Mouse (Mus musculus): Measurements from ENCODE around the gene Ptchd4. TPM values are rescaled to one million over a fixed set of nuclear protein-coding genes. Genes with fewer than 3 reads are reported as not detected.

Ptchd4 gene
- not detected for polyA plus RNA-seq (2017; shearing (Covaris generic))

DNA sequence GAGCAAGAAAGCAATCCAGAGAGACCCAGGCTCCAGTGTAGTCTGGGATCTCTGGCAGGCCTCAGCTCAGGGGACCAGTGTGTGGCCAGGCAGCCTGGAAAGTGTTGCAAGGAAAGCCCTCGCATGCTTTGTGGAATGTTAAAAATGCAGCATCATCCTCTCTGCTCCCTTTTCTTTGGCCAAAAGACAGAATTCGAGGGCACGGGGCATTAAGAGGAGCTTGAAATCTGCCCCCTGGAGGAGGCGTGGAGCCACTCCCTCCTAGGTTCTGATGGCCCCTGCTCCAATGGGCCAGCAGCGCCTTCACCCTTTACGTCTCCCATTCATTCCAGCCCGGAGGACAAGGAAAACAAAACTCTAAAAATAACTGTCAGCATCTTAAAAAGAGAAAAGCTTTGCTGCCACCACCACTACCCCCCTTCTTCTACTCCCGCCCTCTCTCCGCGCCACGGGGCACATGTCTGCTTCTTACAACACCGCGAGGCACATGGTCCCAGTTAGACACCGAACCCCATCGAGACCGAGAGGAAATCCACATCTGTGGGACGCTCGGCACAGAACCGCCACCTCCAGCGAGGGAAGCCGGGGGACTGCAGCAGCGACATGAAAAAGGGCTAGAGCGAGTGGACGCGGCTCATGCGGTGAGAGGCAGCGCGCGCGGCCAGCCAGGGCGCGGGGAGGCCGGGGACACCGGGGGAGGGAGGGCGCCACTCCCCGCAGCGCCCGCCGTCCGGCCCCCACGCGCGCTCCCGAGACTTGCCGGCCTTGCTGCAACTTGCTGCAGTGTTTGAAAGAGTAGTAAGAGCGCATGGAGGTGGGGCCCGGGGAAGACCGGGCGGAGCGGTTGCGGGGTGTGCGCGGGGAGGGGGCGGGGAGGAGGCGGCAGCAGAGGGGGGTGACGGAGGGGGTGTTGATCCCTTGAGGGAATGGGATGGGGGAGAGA, at the start of gene Ptchd4:
Gene Ptchd4 (plus strand): TSS at position 279 of the 943 bp plus-strand sequence.
- ATAC-seq, result no peak

DNA sequence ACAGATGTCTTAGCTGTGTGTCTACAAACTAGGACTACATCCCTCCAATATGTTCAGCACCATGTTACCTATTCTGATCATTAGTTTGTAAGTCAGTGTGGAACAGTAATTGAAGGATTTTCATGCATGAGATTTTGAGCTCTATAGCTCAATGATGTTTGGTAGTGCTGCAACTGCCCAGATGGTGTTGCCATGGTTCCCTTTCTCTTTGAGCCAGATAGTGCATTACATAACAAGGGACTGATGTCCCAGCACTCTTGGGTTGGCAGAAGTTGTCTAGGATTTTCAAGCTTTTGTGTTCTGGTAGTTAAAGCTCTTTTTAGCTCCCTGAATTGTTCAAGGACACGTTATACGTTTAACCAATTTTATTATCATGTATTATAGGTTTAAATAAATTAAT, 38.9 kb upstream of the Ptchd4 start:
- no peak for ATAC-seq

GRCm38 (mm10) chr17:42284391-42284790, 31.4 kb upstream of the Ptchd4 start:
- ATAC-seq, result no peak

GRCm38 (mm10) chr17:42286255-42286654, 29.5 kb upstream of the Ptchd4 start:
- ATAC-seq, result no peak

DNA sequence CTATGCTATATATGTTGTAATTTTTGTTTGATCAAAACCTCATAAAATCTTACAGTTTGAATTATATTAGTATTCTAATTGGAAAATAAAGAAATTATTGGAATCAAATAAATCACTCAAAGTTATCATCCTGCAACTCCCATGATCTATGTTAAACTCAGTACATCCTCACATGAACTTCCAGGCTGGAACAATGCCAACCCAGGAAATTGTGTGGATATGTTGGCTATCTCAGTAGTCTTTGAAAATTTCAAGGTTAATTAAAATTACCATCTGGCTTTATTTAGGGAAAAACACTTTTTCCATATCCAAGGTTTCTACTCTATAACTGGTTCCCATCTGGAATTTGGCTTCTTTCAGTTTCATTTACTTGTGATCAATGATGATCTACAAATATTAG, 25.4 kb upstream of the Ptchd4 start:
- ATAC-seq, result no peak

DNA sequence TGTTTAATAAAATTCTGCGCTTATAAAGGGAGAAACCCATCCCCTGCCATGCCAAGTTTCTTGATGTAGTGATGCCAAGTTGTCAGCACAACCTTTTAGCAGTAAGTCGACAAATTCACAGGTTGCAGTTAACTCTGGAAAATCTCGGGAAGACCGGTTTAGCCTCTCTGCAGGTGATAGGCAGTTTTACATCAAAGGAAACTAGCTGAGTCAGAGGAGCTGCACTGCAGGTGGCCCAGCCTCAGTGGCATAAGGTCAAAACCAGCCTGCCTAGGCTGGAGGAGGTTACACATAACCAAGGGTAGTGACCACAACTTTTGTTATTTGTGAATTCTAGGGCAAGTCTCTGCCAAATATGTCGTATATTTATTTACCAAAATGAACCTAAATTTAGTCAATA, 24.0 kb upstream of the Ptchd4 start:
- ATAC-seq, result no peak

DNA sequence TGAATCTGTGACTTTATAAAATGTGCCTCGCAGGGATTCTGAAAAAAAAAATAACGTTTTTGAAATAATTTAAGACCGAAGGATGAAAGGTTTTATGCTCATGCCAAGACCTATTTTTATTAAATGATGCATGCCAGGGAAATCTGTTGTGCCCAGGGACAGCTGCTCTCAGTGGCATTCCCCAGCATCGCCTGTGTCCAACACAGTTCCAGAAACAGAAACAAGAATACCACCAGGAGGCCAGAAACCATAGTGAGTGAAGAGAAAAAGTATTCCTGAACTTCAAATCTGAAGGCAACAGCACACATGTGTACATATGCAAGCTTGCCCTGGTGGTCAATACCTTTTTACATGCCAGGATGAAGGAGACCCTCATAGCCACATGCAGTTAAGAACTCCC, 17.8 kb upstream of the Ptchd4 start:
- no peak for ATAC-seq

DNA sequence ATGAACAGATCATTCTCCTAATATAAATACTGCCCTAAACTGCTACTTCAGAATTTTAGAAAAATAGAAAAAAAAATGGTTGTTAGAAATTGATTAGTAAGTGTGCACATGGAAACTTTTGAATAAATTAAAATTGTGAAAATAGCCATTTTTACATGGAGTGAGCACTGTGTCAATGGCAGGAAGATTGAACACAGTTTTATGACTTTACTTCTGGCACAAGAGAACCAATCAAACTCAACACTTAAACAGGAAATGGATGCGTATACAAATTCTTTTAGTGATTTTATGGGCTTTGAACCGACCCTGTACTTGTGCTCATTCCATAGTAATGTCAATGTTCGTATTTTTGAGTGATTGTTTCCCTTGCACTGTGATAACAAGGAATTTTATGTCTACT, 16.1 kb upstream of the Ptchd4 start:
- no peak for ATAC-seq

DNA sequence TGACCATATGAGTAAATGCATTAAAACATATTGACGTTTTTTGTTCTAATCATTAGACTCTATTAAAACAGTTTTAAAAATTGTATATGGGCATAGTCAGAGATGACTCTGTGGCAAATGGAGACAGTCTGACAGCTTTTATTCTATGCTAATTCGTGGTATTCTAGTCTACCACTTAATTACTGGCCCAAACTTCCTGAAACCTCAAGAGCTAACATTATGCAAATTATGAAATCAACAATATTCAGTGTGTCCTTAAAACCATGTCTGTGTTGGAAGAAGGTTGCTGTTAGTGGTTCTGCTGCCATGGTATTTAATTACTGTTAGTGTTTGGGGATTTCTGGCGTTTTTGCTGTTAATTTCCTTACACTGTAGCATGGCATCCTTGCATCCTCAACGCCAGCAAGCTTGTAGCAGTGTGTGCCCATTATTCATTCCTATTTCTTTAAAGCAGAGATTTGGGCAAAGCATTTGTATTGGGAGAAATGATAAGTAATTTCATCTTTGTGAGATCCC, 12.6 kb upstream of the Ptchd4 start:
- no peak for ATAC-seq

- ATAC-seq, result no peak
These were observed 11.5 kb upstream of the Ptchd4 start for GRCm38 (mm10) chr17:42304262-42304661.

- no peak for ATAC-seq
These were observed 8.7 kb upstream of the Ptchd4 start for GRCm38 (mm10) chr17:42307001-42307400.

GRCm38 (mm10) chr17:42310136-42310535, 5.6 kb upstream of the Ptchd4 start:
- ATAC-seq, result no peak

GRCm38 (mm10) chr17:42316612-42316982, 850 bp downstream of the Ptchd4 start:
- ATAC-seq, result no peak

- ATAC-seq, result no peak
These were observed 20.0 kb downstream of the Ptchd4 start for GRCm38 (mm10) chr17:42335787-42336186.

- no peak for ATAC-seq
These were observed 20.8 kb downstream of the Ptchd4 start for GRCm38 (mm10) chr17:42336571-42336970.

GRCm38 (mm10) chr17:42346027-42346426, 30.3 kb downstream of the Ptchd4 start:
- no peak for ATAC-seq

GRCm38 (mm10) chr17:42358481-42358880, 42.7 kb downstream of the Ptchd4 start:
- no peak for ATAC-seq

DNA sequence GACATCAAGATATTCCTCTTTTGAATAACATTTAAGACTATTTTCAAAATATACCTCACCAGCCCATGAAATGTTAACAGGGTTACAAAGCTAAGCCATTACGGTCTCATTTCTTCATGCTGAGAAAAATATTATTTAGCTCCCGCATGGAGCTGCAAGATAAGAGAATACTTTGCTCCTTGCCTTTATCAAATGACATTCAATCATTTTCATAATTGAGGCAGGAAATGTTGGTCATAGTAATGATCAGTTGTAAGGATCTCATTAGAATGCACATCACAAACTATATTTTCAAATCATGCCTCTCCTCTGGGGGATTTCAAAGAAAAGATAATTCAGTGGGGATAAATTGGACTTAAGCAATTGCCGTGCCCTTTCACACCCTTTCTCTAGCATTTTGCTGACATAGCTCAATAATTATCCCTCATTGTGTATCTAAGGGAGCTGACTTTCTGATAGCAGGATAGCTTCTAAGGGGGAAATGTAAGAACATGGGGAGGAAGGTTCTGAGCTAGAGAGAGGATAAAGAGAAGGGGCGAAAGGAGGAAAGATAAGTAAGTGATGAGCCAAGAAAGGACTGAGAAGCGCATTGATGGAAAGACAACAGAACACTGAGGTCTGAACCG, 47.5 kb downstream of the Ptchd4 start:
- no peak for ATAC-seq

GRCm38 (mm10) chr17:42364716-42365115, 49.0 kb downstream of the Ptchd4 start:
- no peak for ATAC-seq

DNA sequence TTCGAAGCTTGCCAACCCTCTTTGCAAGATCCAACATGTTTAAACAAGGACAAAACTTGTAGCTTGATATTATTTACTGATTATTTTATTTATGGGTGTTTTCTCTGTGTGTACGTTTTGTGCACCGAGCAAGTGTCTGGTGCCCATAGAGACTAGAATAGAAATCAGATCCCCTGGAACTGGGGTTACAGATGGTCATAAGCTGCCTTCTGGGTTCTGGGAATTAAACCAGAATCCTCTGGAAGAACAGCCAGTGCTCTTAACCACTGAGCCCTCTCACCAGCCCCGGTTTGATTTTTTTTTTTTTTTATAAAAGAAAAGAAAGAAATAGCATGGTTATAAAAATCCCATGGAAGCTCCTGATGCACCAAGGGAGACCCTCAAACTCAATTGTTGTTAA, 59.1 kb downstream of the Ptchd4 start:
- no peak for ATAC-seq

- ATAC-seq, result no peak
These were observed 77.3 kb downstream of the Ptchd4 start for GRCm38 (mm10) chr17:42393086-42393485.

- no peak for ATAC-seq
These were observed 79.6 kb downstream of the Ptchd4 start for GRCm38 (mm10) chr17:42395299-42395698.

DNA sequence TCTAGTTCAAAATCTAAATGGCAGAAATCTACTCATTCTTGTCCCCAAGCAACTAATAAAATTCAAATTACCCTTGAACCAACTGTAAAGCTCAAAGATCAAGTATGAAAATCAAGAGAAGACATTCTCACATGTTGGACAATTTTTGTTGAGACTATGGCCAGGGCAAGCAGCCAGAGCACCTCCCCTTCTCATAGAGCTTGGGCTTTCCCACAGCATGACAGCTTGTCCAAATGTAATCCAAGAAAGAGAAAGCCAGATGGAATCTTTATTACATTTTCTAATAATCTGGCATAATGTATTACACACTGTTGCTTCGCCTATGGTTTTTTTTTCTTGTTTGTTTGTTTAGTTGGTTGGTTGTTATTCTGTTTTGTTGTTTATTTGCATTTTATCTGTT, 102.7 kb downstream of the Ptchd4 start:
- no peak for ATAC-seq

DNA sequence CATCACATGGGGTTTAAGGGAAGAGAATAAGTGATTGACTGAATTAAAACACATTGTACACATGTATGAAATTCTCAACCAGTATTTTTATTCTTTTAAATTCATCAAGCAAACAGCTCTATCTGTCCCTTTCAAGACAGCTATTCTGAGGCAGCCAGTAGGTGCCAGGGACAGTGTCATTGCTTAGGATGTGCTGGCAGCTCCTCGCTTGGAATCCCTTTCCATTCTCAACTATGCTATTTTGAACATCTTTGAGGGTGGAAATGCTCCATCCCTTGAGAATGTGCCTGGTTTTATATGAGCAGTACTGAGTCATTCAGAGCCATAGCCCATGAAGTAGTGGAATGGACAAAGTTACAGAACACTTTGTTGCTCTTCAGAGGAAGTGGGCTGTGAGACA, 112.2 kb downstream of the Ptchd4 start:
- no peak for ATAC-seq
